Mouse (Mus musculus) intestine, embryonic 15.5 days (tissue): ENCODE measurements around the gene 4930432K21Rik. TPM values are rescaled to one million over a fixed set of nuclear protein-coding genes. Genes with fewer than 3 reads are reported as not detected.

Experiments
- ATAC-seq: fragments of 200-750 bp; cut with Nextera tagmentation; 2 replicates; pipeline ENCODE4 v1.8.0; 2017; ENCODE audit warnings: moderate TSS enrichment, moderate library complexity
- H3K27ac ChIP-seq: fragments of 300-500 bp; sonication (generic); 2 replicates; pipeline ENCODE4 v1.5.1; 2015; ENCODE audit warnings: mild to moderate bottlenecking, inconsistent platforms
- H3K27me3 ChIP-seq: fragments of 300-500 bp; sonication (generic); replicated peaks from 2 replicates; pipeline ENCODE4 v1.6.1; 2015; ENCODE audit warnings: inconsistent platforms
- H3K36me3 ChIP-seq: fragments of 300-500 bp; sonication (generic); 2 replicates; pipeline ENCODE4 v1.6.1; 2015; ENCODE audit warnings: inconsistent platforms
- H3K4me1 ChIP-seq: fragments of 300-500 bp; sonication (generic); replicated peaks from 2 replicates; pipeline ENCODE4 v1.6.1; 2015; ENCODE audit warnings: inconsistent platforms
- H3K4me2 ChIP-seq: fragments of 300-500 bp; sonication (generic); replicated peaks from 2 replicates; pipeline ENCODE4 v1.6.1; 2015; ENCODE audit warnings: mild to moderate bottlenecking, inconsistent platforms
- H3K4me3 ChIP-seq: fragments of 300-500 bp; sonication (generic); replicated peaks from 2 replicates; pipeline ENCODE4 v1.5.1; 2015; ENCODE audit warnings: inconsistent platforms
- H3K9ac ChIP-seq: fragments of 300-500 bp; sonication (generic); 2 replicates; pipeline ENCODE4 v1.6.1; 2015; ENCODE audit warnings: inconsistent platforms
- H3K9me3 ChIP-seq: fragments of 300-500 bp; sonication (generic); 2 replicates; pipeline ENCODE4 v1.6.1; 2016; ENCODE audit warnings: inconsistent platforms
- WGBS: fragments of 180-500 bp; shearing (Covaris S2); methylation state at CpG from one replicate; pipeline ENCODE4 v1.1.7; 2015; 5-methylcytosine and 5-hydroxymethylcytosine counted together
- polyA plus RNA-seq: library from polyadenylated mRNA; unstranded; fragments of >200 nt; fragmentation: Nextera tagmentation; extraction: Ambion mirVana; gene quantifications from 2 replicates; pipeline ENCODE4 v1.2.1, GENCODE M21; 2015

Gene 4930432K21Rik
- polyA plus RNA-seq: 0.65 and 0.93 TPM in 2 replicates

GRCm38 (mm10) chr8:84147769-84148530 lies at the start of gene 4930432K21Rik, which contains the start of gene Cc2d1a:
Gene 4930432K21Rik (plus strand): TSS chr8:84148025.
Gene Cc2d1a (minus strand): TSS chr8:84147936.
- Histone ChIP-seq H3K9ac (peak within 1 kb of the TSS; percentile 87), H3K27me3 (no peaks in the 10 kb centered on the region), H3K9me3 (no peaks in the 10 kb centered on the region), H3K4me1 (peaks cover 15% of the 10 kb centered on the region), H3K36me3 (peaks cover 13% of the 10 kb centered on the region), H3K4me3 (peak within 1 kb of the TSS; percentile 81), H3K4me2 (peak within 1 kb of the TSS; percentile 93), H3K27ac (peak within 1 kb of the TSS; percentile 85)
- peak; percentile 96 for ATAC-seq
- WGBS: 16% methylated on average over 49 of the region's 49 CpGs

DNA sequence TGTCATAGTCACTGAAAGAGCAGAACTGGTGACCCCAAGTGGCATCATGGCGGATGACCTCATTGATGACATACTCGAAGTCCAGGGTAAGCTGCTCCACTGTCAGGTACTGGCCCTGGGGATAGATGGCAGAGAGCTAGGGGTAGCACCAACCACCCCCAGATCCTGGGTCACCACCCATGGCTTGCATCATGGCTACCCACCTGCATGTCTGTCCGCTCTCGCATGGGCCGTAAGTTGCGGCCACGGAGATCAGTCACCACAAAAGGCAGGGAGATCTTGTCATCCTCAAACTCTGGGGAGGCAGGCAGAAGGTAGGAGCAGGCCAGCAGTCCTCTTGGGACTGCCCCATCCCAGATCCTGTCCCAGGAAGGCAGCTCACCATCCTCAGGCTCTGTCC lies 49.4 kb upstream of the 4930432K21Rik start:
- ATAC-seq: no peak
- Histone ChIP-seq H3K4me2 (no peak overlapping the region), H3K9me3 (no peaks in the 10 kb centered on the region), H3K4me1 (peaks cover 7% of the 10 kb centered on the region), H3K27me3 (no peaks in the 10 kb centered on the region), H3K27ac (no peak overlapping the region), H3K9ac (no peak overlapping the region), H3K36me3 (peaks cover 46% of the 10 kb centered on the region), H3K4me3 (no peak overlapping the region)
- WGBS: 94% methylated on average over 7 of the region's 7 CpGs

DNA sequence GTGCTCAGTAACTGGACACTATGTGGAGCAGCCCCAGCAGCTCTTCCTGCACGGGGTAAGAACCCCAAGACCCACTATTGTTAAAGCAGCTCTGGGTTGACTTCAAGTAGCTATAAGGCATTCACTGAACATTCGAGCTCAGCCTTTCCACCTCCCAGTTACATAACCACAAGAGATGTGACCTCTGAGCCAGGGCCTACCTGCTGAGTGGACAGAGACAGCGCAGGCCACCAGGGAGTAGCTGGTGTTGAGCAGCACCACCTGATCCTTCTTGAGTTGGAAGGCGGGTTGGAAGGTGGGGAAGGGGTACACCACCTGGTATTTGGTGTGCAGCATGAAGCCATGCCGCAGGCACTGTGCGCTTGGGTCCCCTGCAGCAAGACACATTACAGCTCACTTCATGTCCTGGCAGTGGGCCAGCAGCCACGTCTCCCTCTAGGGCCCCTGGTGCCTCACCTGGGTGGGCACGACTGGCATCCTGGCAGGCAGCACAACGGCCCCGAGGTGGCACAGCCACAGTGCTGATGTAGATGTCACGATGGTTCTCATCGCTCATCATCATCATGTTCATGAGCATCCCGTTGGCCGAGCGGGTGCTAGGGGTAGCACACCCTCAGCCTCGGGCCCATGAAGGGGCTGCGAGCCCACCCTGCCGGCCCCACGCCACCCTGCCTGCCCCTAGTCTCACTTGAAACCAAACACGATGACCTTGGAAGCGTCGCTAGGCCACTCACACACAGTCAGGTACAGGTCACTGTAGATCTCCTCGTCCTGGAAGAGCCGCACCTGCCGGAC lies 46.2 kb upstream of the 4930432K21Rik start:
- Histone ChIP-seq H3K4me2 (no peak overlapping the region), H3K27ac (no peak overlapping the region), H3K27me3 (no peaks in the 10 kb centered on the region), H3K9me3 (no peaks in the 10 kb centered on the region), H3K4me1 (peaks cover 18% of the 10 kb centered on the region), H3K36me3 (peaks cover 30% of the 10 kb centered on the region), H3K9ac (no peak overlapping the region), H3K4me3 (no peak overlapping the region)
- no peak for ATAC-seq
- 90% methylated on average over 25 of the region's 25 CpGs for WGBS

- Histone ChIP-seq H3K27me3 (no peaks in the 10 kb centered on the region), H3K4me1 (peaks cover 18% of the 10 kb centered on the region), H3K9me3 (no peaks in the 10 kb centered on the region), H3K27ac (peak overlapping the region; percentile 86), H3K36me3 (peaks cover 11% of the 10 kb centered on the region), H3K4me2 (peak overlapping the region; percentile 76), H3K4me3 (peak overlapping the region; percentile 78), H3K9ac (peak overlapping the region; percentile 79)
- peak; percentile 24; the same call in 1 of the 2 replicates for ATAC-seq
- 30% methylated on average over 3 of the region's 3 CpGs for WGBS
Measured at GRCm38 (mm10) chr8:84103601-84104000, 44.2 kb upstream of the 4930432K21Rik start.

DNA sequence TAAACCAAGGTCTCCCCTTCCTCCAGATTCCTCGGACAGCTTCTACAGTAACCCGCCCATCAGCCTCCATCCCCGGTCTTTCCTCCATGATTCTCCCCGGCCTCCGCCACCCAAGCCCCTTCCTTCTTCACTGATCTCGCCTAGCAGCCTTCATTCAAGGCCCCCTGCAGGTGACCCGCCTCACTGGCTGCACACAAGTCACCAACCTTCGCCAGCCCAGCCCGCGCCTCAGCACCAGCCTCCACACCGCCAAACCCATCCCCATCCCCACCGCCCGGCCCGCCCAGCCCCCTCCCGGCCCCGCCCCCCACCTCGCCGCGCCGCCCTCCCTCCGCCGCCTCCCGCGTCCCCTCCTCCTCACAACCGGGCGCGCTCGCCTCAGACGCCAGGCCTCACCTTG lies 43.6 kb upstream of the 4930432K21Rik start:
- Histone ChIP-seq H3K9me3 (no peaks in the 10 kb centered on the region), H3K4me1 (peaks cover 18% of the 10 kb centered on the region), H3K36me3 (peaks cover 10% of the 10 kb centered on the region; the same call in 1 of the 2 replicates), H3K27ac (peak overlapping the region; percentile 86), H3K9ac (peak overlapping the region; percentile 79), H3K4me2 (peak overlapping the region; percentile 76), H3K27me3 (no peaks in the 10 kb centered on the region), H3K4me3 (peak overlapping the region; percentile 78)
- peak; percentile 77 for ATAC-seq
- under 1% methylated on average over 22 of the region's 29 CpGs for WGBS

GRCm38 (mm10) chr8:84104697-84105609 lies 42.9 kb upstream of the 4930432K21Rik start, which contains the start of gene Dcaf15:
Gene Dcaf15 (minus strand): TSS chr8:84104768.
- ATAC-seq: peak; percentile 98
- WGBS: 8% methylated on average over 42 of the region's 42 CpGs
- H3K9ac ChIP-seq: peak within 1 kb of the TSS; percentile 79
- no peaks in the 10 kb centered on the region for H3K27me3 ChIP-seq
- H3K36me3 ChIP-seq: peaks cover 9% of the 10 kb centered on the region; the same call in 1 of the 2 replicates
- H3K27ac ChIP-seq: peak within 1 kb of the TSS; percentile 86
- no peaks in the 10 kb centered on the region for H3K9me3 ChIP-seq
- peak within 1 kb of the TSS; percentile 78 for H3K4me3 ChIP-seq
- peak within 1 kb of the TSS; percentile 76 for H3K4me2 ChIP-seq
- H3K4me1 ChIP-seq: peaks cover 18% of the 10 kb centered on the region

DNA sequence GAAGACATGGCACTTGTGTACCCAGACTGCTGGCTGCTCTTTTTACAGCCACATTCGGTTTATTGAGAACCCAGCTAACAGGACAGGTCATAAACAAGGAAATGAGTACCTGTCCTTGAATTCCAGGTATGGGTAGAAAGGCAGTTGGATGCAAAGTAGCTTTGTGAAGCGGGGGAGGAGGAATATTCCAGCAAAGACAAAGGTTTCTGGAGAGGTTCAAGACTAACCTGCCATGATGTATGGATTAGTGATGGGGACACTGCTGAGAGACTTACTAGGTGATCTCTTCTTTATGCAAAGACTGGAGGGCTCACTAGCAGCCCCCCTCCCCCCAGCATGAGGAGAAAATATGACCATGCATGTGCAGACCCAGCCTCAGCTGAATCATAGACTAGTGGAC lies 42.1 kb upstream of the 4930432K21Rik start:
- H3K27me3 ChIP-seq: no peaks in the 10 kb centered on the region
- no peak overlapping the region for H3K27ac ChIP-seq
- H3K4me1 ChIP-seq: peaks cover 18% of the 10 kb centered on the region
- H3K4me3 ChIP-seq: no peak overlapping the region
- H3K4me2 ChIP-seq: no peak overlapping the region
- ATAC-seq: no peak
- H3K9me3 ChIP-seq: no peaks in the 10 kb centered on the region
- peaks cover 7% of the 10 kb centered on the region; the same call in 1 of the 2 replicates for H3K36me3 ChIP-seq
- 69% methylated on average over 2 of the region's 2 CpGs for WGBS
- no peak overlapping the region for H3K9ac ChIP-seq

DNA sequence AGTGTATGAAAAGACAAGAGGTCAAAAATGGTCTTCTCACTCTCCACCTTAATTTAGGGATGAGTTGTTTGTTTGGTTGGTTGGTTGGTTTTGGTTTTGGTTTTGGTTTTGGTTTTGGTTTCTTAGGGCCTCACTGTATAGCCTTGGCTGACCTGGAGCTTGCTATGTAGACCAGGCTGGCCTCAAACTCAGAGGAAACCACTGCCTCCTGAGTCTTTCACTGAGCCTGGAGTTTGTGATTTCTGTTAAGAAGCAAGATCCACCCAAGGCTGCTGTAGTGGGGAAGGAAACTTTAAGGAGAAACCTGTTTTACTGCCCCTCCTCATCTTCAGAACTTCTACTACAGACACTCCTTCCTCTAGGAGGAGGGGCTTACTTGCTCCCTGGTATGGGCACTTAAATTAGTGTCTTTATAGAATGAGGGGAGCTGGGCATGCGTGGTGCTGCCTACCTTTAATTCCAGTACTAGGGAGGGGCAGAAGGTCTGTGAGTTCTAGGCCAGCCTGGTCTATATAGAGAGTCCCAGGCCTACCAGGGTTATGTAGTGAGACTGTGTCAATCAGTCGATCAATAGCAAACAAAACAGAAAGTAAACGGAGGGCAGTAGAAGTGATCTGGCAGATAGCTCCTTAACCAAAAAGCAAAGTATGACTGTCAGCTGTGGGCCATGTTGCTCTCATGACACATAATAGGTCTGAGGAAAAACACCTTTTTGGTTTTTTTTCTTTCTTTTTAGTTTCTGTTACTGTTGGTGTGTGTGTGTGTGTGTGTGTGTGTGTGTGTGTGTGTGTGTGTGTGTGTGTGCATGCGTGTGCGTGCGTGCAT lies 41.4 kb upstream of the 4930432K21Rik start:
- Histone ChIP-seq H3K4me1 (peaks cover 18% of the 10 kb centered on the region), H3K36me3 (peaks cover 5% of the 10 kb centered on the region; the same call in 1 of the 2 replicates), H3K9me3 (no peaks in the 10 kb centered on the region), H3K9ac (no peak overlapping the region), H3K27me3 (no peaks in the 10 kb centered on the region), H3K27ac (no peak overlapping the region), H3K4me2 (no peak overlapping the region), H3K4me3 (no peak overlapping the region)
- ATAC-seq: no peak
- WGBS: 87% methylated on average over 6 of the region's 6 CpGs

GRCm38 (mm10) chr8:84115646-84116045 lies 32.2 kb upstream of the 4930432K21Rik start:
- Histone ChIP-seq H3K4me1 (no peaks in the 10 kb centered on the region), H3K9ac (no peak overlapping the region), H3K27ac (no peak overlapping the region), H3K4me3 (no peak overlapping the region), H3K9me3 (no peaks in the 10 kb centered on the region), H3K27me3 (no peaks in the 10 kb centered on the region), H3K4me2 (no peak overlapping the region), H3K36me3 (no peaks in the 10 kb centered on the region)
- 88% methylated on average over 6 of the region's 6 CpGs for WGBS
- ATAC-seq: no peak

DNA sequence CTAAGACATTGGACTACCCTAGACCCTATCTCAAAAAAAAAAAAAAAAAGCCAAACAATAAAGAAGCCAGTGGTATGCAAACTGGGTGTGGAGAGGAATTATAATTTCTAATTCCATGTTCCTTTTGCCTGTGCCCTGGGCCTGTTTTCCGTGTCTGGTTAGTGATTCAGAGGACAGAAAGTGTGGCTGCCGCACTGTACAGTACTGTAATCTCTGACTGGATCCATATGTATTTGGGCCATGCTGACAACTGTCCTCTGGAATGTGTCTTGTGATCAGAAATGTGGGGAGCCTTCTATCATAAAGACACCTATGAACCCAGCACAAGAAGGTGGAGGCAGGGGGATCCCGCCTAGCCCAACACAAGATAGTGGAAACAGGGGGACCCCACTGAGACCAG lies 25.7 kb upstream of the 4930432K21Rik start:
- no peaks in the 10 kb centered on the region for H3K9me3 ChIP-seq
- ATAC-seq: no peak
- 77% methylated on average over 3 of the region's 3 CpGs for WGBS

GRCm38 (mm10) chr8:84125656-84126055 lies 22.2 kb upstream of the 4930432K21Rik start, which contains the start of gene Podnl1:
Gene Podnl1 (plus strand): TSS chr8:84125989.
- ATAC-seq: peak; percentile 56
- WGBS: 41% methylated on average over 9 of the region's 9 CpGs
- Histone ChIP-seq H3K4me2 (no peak within 1 kb of the TSS), H3K9ac (no peak within 1 kb of the TSS), H3K36me3 (no peaks in the 10 kb centered on the region), H3K4me1 (0 out of 2 replicates have a peak, but pooled peaks cover 2% of the 10 kb centered on the region), H3K9me3 (no peaks in the 10 kb centered on the region), H3K27me3 (no peaks in the 10 kb centered on the region), H3K4me3 (no peak within 1 kb of the TSS), H3K27ac (no peak within 1 kb of the TSS)

More for the DNA sequence above, 25.7 kb upstream of the 4930432K21Rik start:
- H3K27ac ChIP-seq: no peak overlapping the region
- H3K4me2 ChIP-seq: no peak overlapping the region
- no peaks in the 10 kb centered on the region for H3K36me3 ChIP-seq
- H3K9ac ChIP-seq: no peak overlapping the region
- 0 out of 2 replicates have a peak, but pooled peaks cover 2% of the 10 kb centered on the region for H3K4me1 ChIP-seq
- H3K27me3 ChIP-seq: no peaks in the 10 kb centered on the region
- H3K4me3 ChIP-seq: no peak overlapping the region
